Mouse (Mus musculus): Measurements from ENCODE around the gene Mob3c. TPM values are rescaled to one million over a fixed set of nuclear protein-coding genes. Genes with fewer than 3 reads are reported as not detected.
A peak's percentile ranks its signal among the peaks of the same experiment; 100 is the strongest.

Mob3c gene
- polyA plus RNA-seq, 1 experiment from 2014 or later: 5.6 TPM

- peak overlapping the region; percentile 45 for H3K27ac ChIP-seq
- 36% methylated on average over 4 of the region's 4 CpGs for WGBS
- peak; percentile 48; the same call in 1 of the 2 replicates for ATAC-seq (replicated peaks)
Measured at GRCm38 (mm10) chr4:115855609-115856008, 27.7 kb downstream of the Mob3c start.

GRCm38 (mm10) chr4:115856282-115856681 is 28.4 kb downstream of the Mob3c start:
- H3K27ac ChIP-seq: peak overlapping the region; percentile 45
- H3K4me1 ChIP-seq: peaks cover 32% of the 10 kb centered on the region
- 33% methylated on average over 4 of the region's 4 CpGs for WGBS

More at GRCm38 (mm10) chr4:115855609-115856008, 27.7 kb downstream of the Mob3c start:
- no peak overlapping the region for H3K9ac ChIP-seq
- H3K27me3 ChIP-seq (replicated peaks): no peaks in the 10 kb centered on the region
- peaks cover 32% of the 10 kb centered on the region for H3K4me1 ChIP-seq
- H3K36me3 ChIP-seq (replicated peaks): no peaks in the 10 kb centered on the region
- H3K4me2 ChIP-seq: no peak overlapping the region
- no peaks in the 10 kb centered on the region for H3K9me3 ChIP-seq
- no peak overlapping the region for H3K4me3 ChIP-seq

GRCm38 (mm10) chr4:115857293-115857883 is 29.5 kb downstream of the Mob3c start:
- H3K4me1 ChIP-seq: peaks cover 32% of the 10 kb centered on the region
- 83% methylated on average over 9 of the region's 9 CpGs for WGBS
- no peak overlapping the region for H3K9ac ChIP-seq
- no peaks in the 10 kb centered on the region for H3K27me3 ChIP-seq (replicated peaks)
- H3K36me3 ChIP-seq (replicated peaks): no peaks in the 10 kb centered on the region
- no peaks in the 10 kb centered on the region for H3K9me3 ChIP-seq
- ATAC-seq (replicated peaks): no peak
- H3K27ac ChIP-seq: 0 out of 2 replicates have a peak overlapping the region, but pooled peaks have one; percentile 45
- no peak overlapping the region for H3K4me2 ChIP-seq
- no peak overlapping the region for H3K4me3 ChIP-seq

More at GRCm38 (mm10) chr4:115856282-115856681, 28.4 kb downstream of the Mob3c start:
- Histone ChIP-seq H3K9ac (no peak overlapping the region), H3K36me3 (replicated peaks) (no peaks in the 10 kb centered on the region), H3K4me2 (no peak overlapping the region), H3K27me3 (replicated peaks) (no peaks in the 10 kb centered on the region), H3K9me3 (no peaks in the 10 kb centered on the region), H3K4me3 (no peak overlapping the region)
- ATAC-seq (replicated peaks): peak; percentile 31

GRCm38 (mm10) chr4:115863352-115863751 is 35.5 kb downstream of the Mob3c start:
- Histone ChIP-seq H3K4me1 (peaks cover 4% of the 10 kb centered on the region; the same call in 1 of the 2 replicates), H3K4me2 (no peak overlapping the region), H3K27ac (no peak overlapping the region), H3K9ac (no peak overlapping the region), H3K27me3 (replicated peaks) (no peaks in the 10 kb centered on the region), H3K4me3 (no peak overlapping the region), H3K9me3 (no peaks in the 10 kb centered on the region), H3K36me3 (replicated peaks) (no peaks in the 10 kb centered on the region)
- no peak for ATAC-seq (replicated peaks)
- 72% methylated on average over 7 of the region's 7 CpGs for WGBS

- WGBS: 51% methylated on average over 10 of the region's 10 CpGs
Measured at GRCm38 (mm10) chr4:115863880-115864279, 36.0 kb downstream of the Mob3c start.

GRCm38 (mm10) chr4:115869512-115870210 is 41.8 kb downstream of the Mob3c start:
- H3K27ac ChIP-seq: peak overlapping the region; percentile 64
- H3K4me1 ChIP-seq: peaks cover 22% of the 10 kb centered on the region
- H3K36me3 ChIP-seq (replicated peaks): no peaks in the 10 kb centered on the region
- H3K4me3 ChIP-seq: no peak overlapping the region
- H3K27me3 ChIP-seq (replicated peaks): no peaks in the 10 kb centered on the region
- H3K9me3 ChIP-seq: no peaks in the 10 kb centered on the region
- peak; percentile 68 for ATAC-seq (replicated peaks)
- 13% methylated on average over 16 of the region's 16 CpGs for WGBS
- no peak overlapping the region for H3K9ac ChIP-seq
- H3K4me2 ChIP-seq: no peak overlapping the region

More at GRCm38 (mm10) chr4:115863880-115864279, 36.0 kb downstream of the Mob3c start:
- H3K4me2 ChIP-seq: no peak overlapping the region
- H3K27ac ChIP-seq: no peak overlapping the region
- H3K9me3 ChIP-seq: no peaks in the 10 kb centered on the region
- H3K9ac ChIP-seq: no peak overlapping the region
- no peaks in the 10 kb centered on the region for H3K36me3 ChIP-seq (replicated peaks)
- H3K27me3 ChIP-seq (replicated peaks): no peaks in the 10 kb centered on the region
- H3K4me1 ChIP-seq: peaks cover 7% of the 10 kb centered on the region
- H3K4me3 ChIP-seq: no peak overlapping the region
- no peak for ATAC-seq (replicated peaks)

- Histone ChIP-seq H3K27me3 (replicated peaks) (no peaks in the 10 kb centered on the region; the same call in 1 of the 2 replicates), H3K4me3 (no peak overlapping the region), H3K36me3 (replicated peaks) (no peaks in the 10 kb centered on the region), H3K9ac (no peak overlapping the region), H3K4me2 (no peak overlapping the region), H3K27ac (no peak overlapping the region), H3K4me1 (peaks cover 32% of the 10 kb centered on the region), H3K9me3 (no peaks in the 10 kb centered on the region)
- 85% methylated on average over 3 of the region's 3 CpGs for WGBS
- no peak for ATAC-seq (replicated peaks)
Measured at GRCm38 (mm10) chr4:115873231-115873630, 45.3 kb downstream of the Mob3c start.

GRCm38 (mm10) chr4:115878216-115878678 is 50.4 kb downstream of the Mob3c start:
- H3K27ac ChIP-seq: peak overlapping the region; percentile 74
- H3K4me3 ChIP-seq: no peak overlapping the region
- H3K27me3 ChIP-seq (replicated peaks): no peaks in the 10 kb centered on the region; the same call in 1 of the 2 replicates
- H3K4me2 ChIP-seq: peak overlapping the region; percentile 35
- no peaks in the 10 kb centered on the region for H3K36me3 ChIP-seq (replicated peaks)
- 0 out of 2 replicates have a peak overlapping the region, but pooled peaks have one; percentile 4 for H3K9ac ChIP-seq
- WGBS: 2% methylated on average over 11 of the region's 11 CpGs
- peaks cover 51% of the 10 kb centered on the region for H3K4me1 ChIP-seq
- no peaks in the 10 kb centered on the region for H3K9me3 ChIP-seq
- ATAC-seq (replicated peaks): peak; percentile 46

- Histone ChIP-seq H3K4me3 (no peak overlapping the region), H3K9me3 (no peaks in the 10 kb centered on the region), H3K36me3 (replicated peaks) (no peaks in the 10 kb centered on the region), H3K4me1 (peaks cover 51% of the 10 kb centered on the region), H3K27me3 (replicated peaks) (no peaks in the 10 kb centered on the region; the same call in 1 of the 2 replicates), H3K27ac (peak overlapping the region; percentile 74; the same call in 1 of the 2 replicates), H3K9ac (0 out of 2 replicates have a peak overlapping the region, but pooled peaks have one; percentile 4), H3K4me2 (peak overlapping the region; percentile 35; the same call in 1 of the 2 replicates)
- ATAC-seq (replicated peaks): no peak
- 16% methylated on average over 9 of the region's 9 CpGs for WGBS
Measured at GRCm38 (mm10) chr4:115878828-115879227, 50.9 kb downstream of the Mob3c start.

- Histone ChIP-seq H3K4me1 (peaks cover 57% of the 10 kb centered on the region), H3K9me3 (no peaks in the 10 kb centered on the region), H3K4me3 (no peak overlapping the region), H3K9ac (no peak overlapping the region), H3K4me2 (peak overlapping the region; percentile 14; the same call in 1 of the 2 replicates), H3K36me3 (replicated peaks) (no peaks in the 10 kb centered on the region), H3K27me3 (replicated peaks) (no peaks in the 10 kb centered on the region; the same call in 1 of the 2 replicates), H3K27ac (peak overlapping the region; percentile 68)
- 0% methylated on average over 1 of the region's 1 CpGs for WGBS
- ATAC-seq (replicated peaks): peak; percentile 59
Measured at GRCm38 (mm10) chr4:115881183-115881582, 53.3 kb downstream of the Mob3c start.

GRCm38 (mm10) chr4:115882195-115882594 is 54.3 kb downstream of the Mob3c start:
- H3K4me3 ChIP-seq: no peak overlapping the region
- H3K4me1 ChIP-seq: peaks cover 57% of the 10 kb centered on the region
- H3K27ac ChIP-seq: no peak overlapping the region
- no peaks in the 10 kb centered on the region for H3K27me3 ChIP-seq (replicated peaks)
- no peak overlapping the region for H3K9ac ChIP-seq
- ATAC-seq (replicated peaks): no peak
- no peaks in the 10 kb centered on the region for H3K36me3 ChIP-seq (replicated peaks)
- 63% methylated on average over 4 of the region's 4 CpGs for WGBS
- no peak overlapping the region for H3K4me2 ChIP-seq
- no peaks in the 10 kb centered on the region for H3K9me3 ChIP-seq

GRCm38 (mm10) chr4:115884022-115884421 is 56.1 kb downstream of the Mob3c start, which contains the start of gene Kncn:
TSS of gene Kncn (plus strand) at chr4:115884400.
- no peak for ATAC-seq (replicated peaks)
- no peaks in the 10 kb centered on the region for H3K36me3 ChIP-seq (replicated peaks)
- H3K9me3 ChIP-seq: no peaks in the 10 kb centered on the region
- WGBS: 63% methylated on average over 6 of the region's 6 CpGs
- H3K27me3 ChIP-seq (replicated peaks): no peaks in the 10 kb centered on the region
- no peak within 1 kb of the TSS for H3K4me2 ChIP-seq
- H3K9ac ChIP-seq: no peak within 1 kb of the TSS
- no peak within 1 kb of the TSS for H3K27ac ChIP-seq
- H3K4me3 ChIP-seq: no peak within 1 kb of the TSS
- H3K4me1 ChIP-seq: peaks cover 39% of the 10 kb centered on the region

Measured in midbrain, embryonic 15.5 days (tissue).